Mouse (Mus musculus) lung, embryonic 14.5 days (tissue): Measurements from ENCODE around the gene Prr5l. TPM values are rescaled to one million over a fixed set of nuclear protein-coding genes. Genes with fewer than 3 reads are reported as not detected.
A peak's percentile ranks its signal among the peaks of the same experiment; 100 is the strongest.

Experiments
- ATAC-seq: fragments of 200-750 bp; cut with Nextera tagmentation; 2 replicates; pipeline ENCODE4 v1.8.0; 2017; ENCODE audit warnings: mild to moderate bottlenecking, moderate TSS enrichment, moderate library complexity; ENCODE audit not compliant: insufficient read depth
- DNase-seq: peaks from one replicate; pipeline ENCODE4 v3.0.0-alpha.2; 2015
- H3K27ac ChIP-seq: fragments of 300-500 bp; sonication (generic); 2 replicates; pipeline ENCODE4 v1.5.1; 2014; ENCODE audit warnings: low read depth, mild to moderate bottlenecking, moderate library complexity
- H3K27me3 ChIP-seq: fragments of 300-500 bp; sonication (generic); 2 replicates; pipeline ENCODE4 v1.6.1; 2014; ENCODE audit warnings: low read length, control low read depth; ENCODE audit not compliant: insufficient read depth
- H3K36me3 ChIP-seq: fragments of 300-500 bp; sonication (generic); 2 replicates; pipeline ENCODE4 v1.6.1; 2014; ENCODE audit warnings: control low read depth; ENCODE audit not compliant: insufficient read depth
- H3K4me1 ChIP-seq: fragments of 300-500 bp; sonication (generic); 2 replicates; pipeline ENCODE4 v1.6.1; 2014; ENCODE audit warnings: antibody characterized with exemption, control low read depth; ENCODE audit not compliant: insufficient read depth
- H3K4me2 ChIP-seq: fragments of 300-500 bp; sonication (generic); 2 replicates; pipeline ENCODE4 v1.6.1; 2014; ENCODE audit warnings: mild to moderate bottlenecking
- H3K4me3 ChIP-seq: fragments of 300-500 bp; sonication (generic); 2 replicates; pipeline ENCODE4 v1.5.1; 2014; ENCODE audit warnings: low read depth, low read length
- H3K9ac ChIP-seq: fragments of 300-500 bp; sonication (generic); 2 replicates; pipeline ENCODE4 v1.6.1; 2014
- H3K9me3 ChIP-seq: fragments of 300-500 bp; sonication (generic); 2 replicates; pipeline ENCODE4 v1.6.1; 2016; ENCODE audit warnings: low read depth, low read length, control low read depth
- CTCF ChIP-seq: IDR thresholded peaks from 2 replicates; pipeline ENCODE4 v1.5.1; 2016; ENCODE audit warnings: antibody characterized with exemption, low read depth
- WGBS: fragments of 180-500 bp; shearing (Covaris S2); extraction: QIAGEN DNeasy Blood & Tissue Kit; methylation state at CpG from one replicate; pipeline ENCODE4 v1.1.7; 2014; 5-methylcytosine and 5-hydroxymethylcytosine counted together
- polyA plus RNA-seq: library from polyadenylated mRNA; unstranded; fragments of >200 nt; fragmentation: Nextera tagmentation; extraction: Ambion mirVana; gene quantifications from 2 replicates; pipeline ENCODE4 v1.2.1, GENCODE M21; 2014

Gene Prr5l
- polyA plus RNA-seq, 1 experiment from 2014 or later, result 48.9 TPM

GRCm38 (mm10) chr2:101810774-101811173, 72.1 kb downstream of the Prr5l start:
- ATAC-seq (no peak; the same call in 1 of the 2 replicates), DNase-seq (no peak)
- Histone ChIP-seq H3K4me1 (no peaks in the 10 kb centered on the region), H3K27me3 (no peaks in the 10 kb centered on the region), H3K4me2 (no peak overlapping the region), H3K27ac (no peak overlapping the region), H3K36me3 (no peaks in the 10 kb centered on the region), H3K9me3 (no peaks in the 10 kb centered on the region), H3K4me3 (no peak overlapping the region), H3K9ac (no peak overlapping the region)
- WGBS, result 49% methylated on average over 8 of the region's 8 CpGs
- no peak for TF ChIP-seq CTCF

GRCm38 (mm10) chr2:101809640-101810305, 73.1 kb downstream of the Prr5l start:
- Histone ChIP-seq H3K9ac (no peak overlapping the region), H3K9me3 (no peaks in the 10 kb centered on the region), H3K4me1 (no peaks in the 10 kb centered on the region), H3K4me2 (no peak overlapping the region), H3K4me3 (no peak overlapping the region), H3K36me3 (no peaks in the 10 kb centered on the region), H3K27ac (no peak overlapping the region), H3K27me3 (no peaks in the 10 kb centered on the region)
- DNase-seq (no peak), ATAC-seq (no peak)
- 67% methylated on average over 6 of the region's 6 CpGs for WGBS
- TF ChIP-seq CTCF, result no peak

GRCm38 (mm10) chr2:101807756-101808155, 75.1 kb downstream of the Prr5l start:
- ATAC-seq, result no peak
- Histone ChIP-seq H3K4me3 (no peak overlapping the region), H3K27me3 (no peaks in the 10 kb centered on the region), H3K9ac (no peak overlapping the region), H3K4me2 (no peak overlapping the region), H3K4me1 (no peaks in the 10 kb centered on the region), H3K27ac (no peak overlapping the region), H3K9me3 (no peaks in the 10 kb centered on the region), H3K36me3 (no peaks in the 10 kb centered on the region)
- DNase-seq, result no peak
- WGBS, result 54% methylated on average over 5 of the region's 5 CpGs
- TF ChIP-seq CTCF, result no peak

- TF ChIP-seq CTCF, result no peak
- Histone ChIP-seq H3K9ac (no peak overlapping the region), H3K9me3 (no peaks in the 10 kb centered on the region), H3K4me3 (no peak overlapping the region), H3K4me1 (no peaks in the 10 kb centered on the region), H3K4me2 (no peak overlapping the region), H3K36me3 (no peaks in the 10 kb centered on the region), H3K27ac (no peak overlapping the region), H3K27me3 (no peaks in the 10 kb centered on the region)
- no peak for ATAC-seq
- whole genome bisulfite sequencing, result 90% methylated on average over 6 of the region's 6 CpGs
- DNase-seq, result no peak
These were observed 80.6 kb downstream of the Prr5l start for GRCm38 (mm10) chr2:101802240-101802639.

GRCm38 (mm10) chr2:101797901-101798250, 85.0 kb downstream of the Prr5l start:
- Histone ChIP-seq H3K9me3 (no peaks in the 10 kb centered on the region), H3K4me1 (0 out of 2 replicates have a peak, but pooled peaks cover 6% of the 10 kb centered on the region), H3K4me3 (peak overlapping the region; percentile 64), H3K4me2 (peak overlapping the region; percentile 86), H3K9ac (peak overlapping the region; percentile 78), H3K27ac (peak overlapping the region; percentile 87), H3K36me3 (no peaks in the 10 kb centered on the region; the same call in 1 of the 2 replicates), H3K27me3 (no peaks in the 10 kb centered on the region)
- no peak for TF ChIP-seq CTCF
- DNase-seq (peak; percentile 73), ATAC-seq (0 out of 2 replicates have a peak, but pooled peaks have one; percentile 10)
- 1% methylated on average over 19 of the region's 19 CpGs for WGBS

GRCm38 (mm10) chr2:101797166-101797900, 85.5 kb downstream of the Prr5l start:
- Histone ChIP-seq H3K36me3 (no peaks in the 10 kb centered on the region; the same call in 1 of the 2 replicates), H3K27me3 (no peaks in the 10 kb centered on the region), H3K9ac (peak overlapping the region; percentile 78), H3K4me3 (peak overlapping the region; percentile 64), H3K9me3 (no peaks in the 10 kb centered on the region), H3K27ac (peak overlapping the region; percentile 87), H3K4me1 (0 out of 2 replicates have a peak, but pooled peaks cover 6% of the 10 kb centered on the region), H3K4me2 (peak overlapping the region; percentile 86)
- under 1% methylated on average over 49 of the region's 49 CpGs for WGBS
- DNase-seq (peak; percentile 79), ATAC-seq (peak; percentile 79)
- TF ChIP-seq CTCF, result no peak
